Mouse (Mus musculus) adrenal gland, postnatal 36 days (tissue): ENCODE results near the gene Togaram2. TPM values are rescaled to one million over a fixed set of nuclear protein-coding genes. Genes with fewer than 3 reads are reported as not detected.
"Not testable (repeated sequence)": the region's sequence is repeated elsewhere in the genome, so short reads cannot be mapped to it uniquely, and the experiment has no call there.

Source experiments
- DNase-seq, 2 experiments: peaks; one replicate each; pipeline ENCODE4 v3.0.0; 2021; ENCODE audit warnings: mixed read lengths in 1 of 2
- long read RNA-seq, 2 experiments: library from polyadenylated mRNA; stranded (forward); transcript quantifications; one replicate each; pipeline ENCODE4 v2.0.0; 2021; ENCODE audit warnings: borderline sequencing depth in 2 of 2
- total RNA-seq, 2 experiments: library from RNA; stranded (reverse); gene quantifications; 2 replicates each; pipeline ENCODE4 v1.2.3; 2021

Togaram2 gene
- not detected for total RNA-seq
- long read RNA-seq, experiment 1, result 0 reads
- long read RNA-seq, experiment 2, result 0 reads

- no peak for DNase-seq
Measured at GRCm38 (mm10) chr17:71673092-71673491, at the start of gene Togaram2. Gene Togaram2, plus strand, starts transcription at chr17:71673261.

DNA sequence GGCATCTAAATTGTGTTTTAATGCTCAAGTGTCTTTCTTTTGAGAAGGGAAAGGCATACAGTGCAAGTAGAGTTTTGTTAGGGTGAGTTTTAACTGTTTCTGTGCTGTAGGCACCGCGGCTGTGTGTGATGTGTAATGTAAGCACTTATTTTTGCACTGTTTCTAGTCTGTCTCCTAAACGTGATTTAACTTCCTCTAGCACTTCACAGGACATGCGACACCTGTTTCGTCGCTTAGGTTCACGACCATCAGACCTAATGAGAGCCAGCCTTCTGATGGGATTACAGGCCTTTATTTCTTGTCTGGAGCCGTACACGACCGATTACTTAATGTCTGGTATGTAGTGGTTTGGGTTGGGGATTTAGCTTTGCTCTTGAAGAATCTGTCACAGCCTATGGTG, 41.3 kb upstream of the Togaram2 start:
- no peak for DNase-seq

DNA sequence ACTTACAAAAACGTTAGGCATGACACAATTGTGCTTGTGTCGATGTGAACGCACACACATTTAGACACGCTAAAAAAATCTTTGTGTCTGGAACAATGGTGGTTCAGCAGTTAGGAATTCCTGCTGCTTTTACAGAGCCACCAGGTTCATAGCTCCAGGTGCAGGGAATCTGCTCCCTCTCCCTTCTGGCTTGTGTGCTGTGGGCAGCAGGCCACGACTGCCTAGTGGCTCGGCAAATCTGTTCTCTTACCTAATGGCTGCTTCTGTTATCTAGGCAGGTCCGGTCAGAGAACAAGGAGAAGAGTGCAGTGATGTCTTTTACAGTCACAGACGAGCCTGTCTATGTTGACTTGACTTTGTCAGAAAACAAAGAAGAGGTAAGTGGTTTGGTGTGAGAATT, 39.7 kb upstream of the Togaram2 start:
- no peak for DNase-seq

- DNase-seq, result no peak
Measured at GRCm38 (mm10) chr17:71636786-71637185, 36.3 kb upstream of the Togaram2 start.

GRCm38 (mm10) chr17:71637750-71638265, 35.3 kb upstream of the Togaram2 start:
- peak; percentile 27 to 58 for DNase-seq

- not testable (repeated sequence) for DNase-seq
Measured at GRCm38 (mm10) chr17:71639056-71639455, 34.0 kb upstream of the Togaram2 start.

DNA sequence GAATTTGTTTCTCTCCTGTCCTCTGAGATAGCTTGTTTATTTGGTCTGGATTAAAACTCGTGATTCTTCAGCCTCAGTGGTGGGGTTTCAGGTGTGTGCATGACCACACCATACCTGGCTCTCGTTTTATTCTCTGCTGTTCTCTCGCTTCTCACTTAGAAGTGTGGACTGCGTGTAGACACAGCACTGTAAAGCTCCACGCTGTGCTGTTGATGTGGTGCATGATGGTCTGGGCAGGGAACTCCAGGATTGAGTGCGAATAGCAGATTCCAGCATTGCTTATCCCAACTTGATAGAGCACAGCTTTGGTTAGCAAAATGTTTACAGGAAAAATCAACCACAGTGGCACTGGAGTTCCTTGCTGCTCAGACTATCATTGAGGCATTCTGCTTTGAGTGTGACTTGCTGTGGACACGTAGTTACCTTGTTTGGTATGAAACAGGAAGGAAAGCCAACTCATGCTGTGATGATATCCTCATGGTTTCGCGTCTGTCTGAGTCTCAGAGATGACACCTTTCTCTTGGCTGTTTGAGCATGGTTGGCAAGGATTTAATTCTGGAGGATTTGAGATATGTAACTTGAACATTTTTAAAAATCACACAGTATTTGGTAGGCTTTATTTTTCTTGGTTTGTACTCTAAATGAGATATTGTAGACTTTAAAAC, 32.5 kb upstream of the Togaram2 start:
- no peak for DNase-seq

GRCm38 (mm10) chr17:71642190-71642589, 30.9 kb upstream of the Togaram2 start:
- no peak for DNase-seq

- DNase-seq, result no peak
Measured at GRCm38 (mm10) chr17:71650011-71650410, 23.1 kb upstream of the Togaram2 start.

- no peak for DNase-seq
Measured at GRCm38 (mm10) chr17:71652495-71652894, 20.6 kb upstream of the Togaram2 start.

DNA sequence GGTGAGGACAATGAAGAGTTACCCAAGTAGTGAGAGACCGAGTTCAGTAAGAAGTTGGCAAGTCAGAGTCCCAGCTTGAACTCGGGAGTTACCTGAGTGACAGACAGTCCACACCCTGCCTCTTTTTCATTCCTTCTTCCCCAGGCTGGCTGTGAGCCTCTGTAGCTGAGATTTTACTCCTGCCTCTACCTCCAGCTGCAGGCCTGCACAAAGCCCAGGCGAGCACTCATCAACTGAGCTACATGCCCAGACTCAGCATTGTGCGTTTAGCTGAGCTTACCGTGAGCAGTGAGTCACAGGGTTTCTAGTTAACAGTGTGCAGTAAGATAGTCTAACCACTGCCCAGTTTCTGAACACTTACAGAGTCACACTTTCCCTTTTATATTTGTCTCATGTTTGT, 20.1 kb upstream of the Togaram2 start:
- no peak for DNase-seq

DNA sequence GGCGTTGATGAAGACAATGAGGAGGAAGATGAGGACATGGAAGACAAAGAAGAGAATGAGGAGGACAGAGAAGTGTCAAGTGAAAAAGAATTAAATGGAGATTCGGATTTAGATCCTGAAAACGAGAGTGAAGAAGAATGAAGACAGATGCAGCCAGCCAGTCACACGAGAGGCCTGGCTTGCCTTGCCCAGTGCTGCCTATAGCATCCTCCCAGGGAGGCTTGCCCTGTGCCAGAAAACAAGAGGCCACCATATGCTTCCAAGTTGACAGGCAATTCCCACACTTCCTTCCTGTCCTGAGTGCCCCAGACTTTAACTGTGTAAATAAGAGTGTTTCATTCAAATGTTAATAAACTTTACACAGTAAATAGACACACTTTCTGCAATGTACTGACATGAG, 15.5 kb upstream of the Togaram2 start:
- no peak for DNase-seq

DNA sequence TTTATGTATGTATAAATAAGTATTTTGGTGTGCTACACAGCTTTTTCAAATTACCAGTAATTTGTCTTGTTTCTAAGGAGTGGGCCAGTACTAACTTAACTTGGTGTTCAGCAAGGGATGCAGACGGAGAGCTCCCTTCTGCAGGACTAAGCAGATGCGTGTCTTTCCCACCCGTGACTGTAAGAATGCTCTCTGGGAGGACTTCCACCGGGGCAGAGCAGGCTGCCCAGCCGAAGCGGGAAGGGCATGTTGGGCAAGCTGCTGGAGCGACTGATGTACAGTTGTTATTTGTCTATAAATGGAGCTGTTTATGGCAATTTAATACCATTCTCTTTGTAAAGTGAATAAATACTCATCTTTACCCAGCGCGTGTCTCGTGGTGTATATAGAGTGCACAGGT, 14.4 kb upstream of the Togaram2 start:
- DNase-seq, result no peak

DNA sequence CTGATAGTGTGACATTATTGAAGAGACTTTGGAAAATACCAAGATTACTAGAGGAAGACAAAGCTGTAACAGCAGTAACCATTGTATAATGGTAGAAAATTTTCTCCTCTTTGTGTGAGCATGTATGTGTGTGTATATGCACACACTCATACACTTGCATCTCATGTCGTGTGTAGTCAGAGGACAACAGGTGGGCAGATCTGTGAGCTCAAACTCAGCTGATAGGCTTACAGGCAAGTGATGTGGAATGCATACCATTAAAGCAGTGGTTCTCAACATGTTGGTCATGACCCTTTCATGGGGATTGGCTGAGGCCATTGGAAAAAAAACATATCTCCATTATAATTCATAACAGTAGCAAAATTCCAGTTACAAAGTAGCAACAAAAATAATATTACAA, 12.7 kb upstream of the Togaram2 start:
- DNase-seq, result no peak

- DNase-seq, result peak; percentile 74 to 81
Measured at GRCm38 (mm10) chr17:71662751-71663250, 10.3 kb upstream of the Togaram2 start.

GRCm38 (mm10) chr17:71663491-71663890, 9.6 kb upstream of the Togaram2 start:
- DNase-seq, result no peak

- no peak for DNase-seq
Measured at GRCm38 (mm10) chr17:71664172-71664571, 8.9 kb upstream of the Togaram2 start.

GRCm38 (mm10) chr17:71665201-71665600, 7.9 kb upstream of the Togaram2 start:
- no peak for DNase-seq

GRCm38 (mm10) chr17:71669511-71669910, 3.5 kb upstream of the Togaram2 start:
- DNase-seq, result no peak

DNA sequence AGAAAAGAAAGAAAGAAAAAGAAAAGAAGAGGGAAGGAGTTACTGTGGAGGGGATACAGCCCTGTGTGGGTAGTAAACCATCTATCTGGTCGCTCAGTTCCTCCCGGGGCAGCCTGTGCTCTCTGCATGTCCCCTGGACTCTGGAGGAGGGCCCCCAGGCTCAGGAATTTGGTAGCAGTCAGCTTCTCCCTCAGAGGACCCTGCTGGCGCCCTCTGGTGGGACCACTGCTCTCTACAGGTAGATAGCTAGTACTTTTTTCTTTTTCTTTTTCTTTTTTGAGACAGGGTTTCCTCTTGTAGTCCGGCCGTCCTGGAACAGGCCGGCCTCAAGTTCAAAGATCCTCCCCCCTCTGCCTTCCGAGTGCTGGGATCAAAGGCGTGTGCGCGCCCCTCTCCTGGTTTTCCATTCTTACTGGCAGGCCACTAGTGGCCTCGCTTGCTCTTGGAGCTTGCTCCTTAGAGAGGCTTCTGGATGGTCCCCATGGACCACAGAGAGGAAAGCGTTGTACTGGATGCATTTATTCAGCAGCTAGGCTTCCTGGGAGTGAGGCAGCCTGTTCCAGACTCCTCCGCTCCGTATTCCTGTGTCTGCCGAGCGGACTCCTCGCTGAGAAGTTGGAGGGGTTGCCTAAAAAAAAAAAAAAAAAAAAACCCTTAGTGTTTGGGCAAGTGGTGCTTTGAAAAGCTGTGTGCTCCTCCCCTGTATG, 1.1 kb upstream of the Togaram2 start:
- peak; percentile 48 to 65 for DNase-seq

GRCm38 (mm10) chr17:71673936-71674335, 875 bp downstream of the Togaram2 start:
- DNase-seq, result no peak

GRCm38 (mm10) chr17:71674886-71675285, 1.8 kb downstream of the Togaram2 start:
- peak in 1 of 2 experiments; percentile 53 for DNase-seq

DNA sequence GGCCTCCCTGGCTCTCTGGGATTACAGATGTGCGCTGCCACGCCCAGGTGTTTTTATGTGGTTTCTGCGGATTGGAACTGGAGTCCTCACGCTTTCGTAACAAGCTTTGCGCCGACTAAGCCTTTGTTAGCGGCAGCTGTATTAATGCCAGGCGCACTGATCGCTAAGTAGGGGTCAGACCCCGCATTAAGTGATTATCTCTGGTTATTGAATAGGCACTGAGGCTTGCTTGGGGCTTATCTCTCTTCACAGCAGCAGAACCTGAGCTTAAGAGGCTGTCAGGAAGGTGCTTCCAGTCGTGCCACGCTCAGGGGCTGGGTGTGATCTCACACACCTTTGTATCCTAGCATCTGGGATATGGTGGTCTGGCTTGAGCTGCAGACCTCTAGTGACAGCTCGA, 8.6 kb downstream of the Togaram2 start:
- DNase-seq, result no peak
